Mouse (Mus musculus) lung, embryonic 15.5 days (tissue): ENCODE data around the gene Scamp2. TPM values are rescaled to one million over a fixed set of nuclear protein-coding genes. Genes with fewer than 3 reads are reported as not detected.

Experiments used
- ATAC-seq: fragments of 200-750 bp; cut with Nextera tagmentation; 2 replicates; pipeline ENCODE4 v1.8.0; 2017; ENCODE audit warnings: moderate number of reproducible peaks, borderline replicate concordance; ENCODE audit not compliant: low FRiP score, low TSS enrichment; ENCODE audit errors: extremely low read depth
- H3K27ac ChIP-seq: fragments of 300-500 bp; sonication (generic); 2 replicates; pipeline ENCODE4 v1.5.1; 2015; ENCODE audit warnings: moderate library complexity, mild to moderate bottlenecking, inconsistent platforms
- H3K27me3 ChIP-seq: fragments of 300-500 bp; sonication (generic); 2 replicates; pipeline ENCODE4 v1.6.1; 2015; ENCODE audit warnings: inconsistent platforms
- H3K36me3 ChIP-seq: fragments of 300-500 bp; sonication (generic); 2 replicates; pipeline ENCODE4 v1.6.1; 2015; ENCODE audit warnings: inconsistent platforms
- H3K4me1 ChIP-seq: fragments of 300-500 bp; sonication (generic); 2 replicates; pipeline ENCODE4 v1.6.1; 2015; ENCODE audit warnings: inconsistent platforms
- H3K4me2 ChIP-seq: fragments of 300-500 bp; sonication (generic); 2 replicates; pipeline ENCODE4 v1.6.1; 2015; ENCODE audit warnings: inconsistent platforms, mild to moderate bottlenecking, moderate library complexity
- H3K4me3 ChIP-seq: fragments of 300-500 bp; sonication (generic); 2 replicates; pipeline ENCODE4 v1.5.1; 2015; ENCODE audit warnings: mild to moderate bottlenecking, inconsistent platforms
- H3K9ac ChIP-seq: fragments of 300-500 bp; sonication (generic); 2 replicates; pipeline ENCODE4 v1.6.1; 2015; ENCODE audit warnings: inconsistent platforms
- H3K9me3 ChIP-seq: fragments of 300-500 bp; sonication (generic); 2 replicates; pipeline ENCODE4 v1.6.1; 2016; ENCODE audit warnings: inconsistent platforms
- WGBS: fragments of 180-500 bp; shearing (Covaris S2); methylation state at CpG from one replicate; pipeline ENCODE4 v1.1.7; 2015; 5-methylcytosine and 5-hydroxymethylcytosine counted together
- polyA plus RNA-seq: library from polyadenylated mRNA; unstranded; fragments of >200 nt; fragmentation: Nextera tagmentation; extraction: Ambion mirVana; gene quantifications from 2 replicates; pipeline ENCODE4 v1.2.1, GENCODE M21; 2015

Scamp2 gene
- polyA plus RNA-seq, 1 experiment from 2014 or later = 60.9 TPM

DNA sequence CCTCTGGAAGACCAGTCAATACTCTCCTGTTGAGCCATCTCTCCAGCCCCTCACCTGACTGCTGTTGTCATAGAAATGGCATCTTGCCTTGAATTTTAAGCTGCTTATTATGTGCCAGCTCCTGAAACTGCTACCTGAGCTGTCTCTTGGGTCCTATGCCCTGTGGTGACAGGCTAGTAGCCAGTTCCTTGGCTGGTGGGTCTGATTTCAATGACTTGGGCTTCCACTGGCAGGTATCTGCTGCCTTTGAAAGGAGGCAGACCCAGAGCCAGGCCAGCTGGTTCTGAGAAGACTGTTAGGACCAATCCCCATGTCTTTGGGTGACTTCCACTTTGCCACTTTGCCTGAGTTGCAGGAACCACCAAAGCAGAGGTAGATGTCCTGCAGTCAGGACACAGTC lies 13.7 kb downstream of the Scamp2 start:
- no peak for ATAC-seq
- Histone ChIP-seq H3K27me3 (no peaks in the 10 kb centered on the region), H3K4me2 (no peak overlapping the region), H3K4me1 (no peaks in the 10 kb centered on the region), H3K36me3 (peaks cover 8% of the 10 kb centered on the region), H3K9me3 (no peaks in the 10 kb centered on the region), H3K9ac (no peak overlapping the region), H3K4me3 (no peak overlapping the region), H3K27ac (no peak overlapping the region)

DNA sequence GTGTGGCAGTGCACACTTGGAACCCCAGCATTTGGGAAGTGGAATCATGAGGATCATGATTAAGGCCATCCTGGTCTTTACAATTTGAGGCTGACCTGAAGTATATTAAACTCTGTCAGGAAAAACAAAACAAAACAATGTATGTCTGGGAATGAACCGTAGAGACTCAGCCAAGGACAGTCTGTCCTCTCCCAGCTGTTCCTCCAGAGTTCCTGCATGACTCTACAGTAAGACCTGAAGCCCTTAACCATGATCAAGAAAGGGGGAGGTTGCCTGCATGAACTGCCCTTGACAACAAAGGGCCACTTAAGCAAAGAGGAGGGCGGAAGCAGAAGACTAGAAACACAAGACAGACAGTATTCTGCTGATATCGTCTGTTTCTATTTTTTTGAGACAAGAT lies 14.8 kb downstream of the Scamp2 start:
- no peak for ATAC-seq
- H3K4me2 ChIP-seq = no peak overlapping the region
- no peak overlapping the region for H3K9ac ChIP-seq
- no peaks in the 10 kb centered on the region for H3K9me3 ChIP-seq
- 59% methylated on average over 3 of the region's 3 CpGs for WGBS
- H3K4me3 ChIP-seq = no peak overlapping the region
- H3K27ac ChIP-seq = no peak overlapping the region
- H3K4me1 ChIP-seq = no peaks in the 10 kb centered on the region
- H3K27me3 ChIP-seq = no peaks in the 10 kb centered on the region
- H3K36me3 ChIP-seq = peaks cover 13% of the 10 kb centered on the region

DNA sequence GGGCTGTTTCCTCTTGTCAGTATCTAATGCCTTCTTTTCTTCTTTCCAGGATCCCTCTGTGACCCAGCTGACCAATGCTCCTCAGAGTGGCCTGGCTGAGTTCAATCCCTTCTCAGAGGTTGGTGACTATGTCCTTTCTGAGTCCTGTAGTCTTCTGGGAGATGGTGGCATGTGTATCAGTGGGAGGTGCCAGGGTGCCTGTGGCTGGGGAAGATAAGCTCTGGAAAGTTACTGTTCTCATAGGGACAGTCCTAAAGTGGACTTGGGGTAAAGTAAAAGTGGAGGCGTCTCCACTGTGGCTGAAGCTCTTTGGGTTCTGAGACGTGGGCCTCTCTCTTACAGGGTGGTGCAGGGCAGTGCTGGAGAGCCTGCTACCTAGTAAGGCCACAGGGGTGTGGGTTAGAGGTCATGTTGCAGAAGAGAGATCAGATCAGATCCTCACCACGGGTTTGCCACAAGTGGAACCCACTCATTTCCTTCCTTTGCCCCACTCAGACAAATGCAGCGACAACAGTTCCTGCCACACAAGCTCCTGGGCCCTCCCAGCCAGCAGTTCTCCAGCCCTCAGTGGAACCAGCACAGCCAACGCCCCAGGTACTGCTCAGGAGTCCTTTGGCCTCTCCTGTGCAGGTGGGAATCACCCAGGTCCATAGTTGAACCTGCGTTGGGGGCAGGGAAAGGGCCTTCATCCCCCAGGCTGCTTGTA lies 16.6 kb downstream of the Scamp2 start:
- H3K36me3 ChIP-seq = peaks cover 24% of the 10 kb centered on the region
- no peaks in the 10 kb centered on the region for H3K27me3 ChIP-seq
- H3K9ac ChIP-seq = no peak overlapping the region
- H3K9me3 ChIP-seq = no peaks in the 10 kb centered on the region
- no peak overlapping the region for H3K4me3 ChIP-seq
- 81% methylated on average over 6 of the region's 6 CpGs for WGBS
- ATAC-seq = no peak
- H3K4me2 ChIP-seq = no peak overlapping the region
- H3K27ac ChIP-seq = no peak overlapping the region
- H3K4me1 ChIP-seq = no peaks in the 10 kb centered on the region

DNA sequence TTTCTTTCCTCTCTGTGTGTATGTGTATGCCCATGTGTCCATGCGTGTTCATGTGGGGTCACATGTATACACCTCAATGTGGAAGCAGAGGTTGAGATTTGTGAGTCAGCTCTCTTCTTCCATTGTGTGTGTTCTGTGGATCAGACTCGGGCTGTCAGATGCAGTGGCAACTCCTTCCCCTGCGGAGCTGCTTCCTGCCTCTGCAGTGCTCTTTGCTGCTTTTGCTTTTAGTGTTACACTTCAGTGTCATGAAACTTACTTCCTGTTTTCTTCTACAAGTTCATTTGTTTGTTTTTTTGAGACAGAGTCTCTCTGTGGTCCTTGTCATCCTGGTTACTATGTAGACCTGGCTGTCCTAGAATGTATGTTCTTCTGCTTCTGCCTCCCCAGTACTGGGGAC lies 24.2 kb downstream of the Scamp2 start:
- ATAC-seq = no peak
- Histone ChIP-seq H3K4me3 (no peak overlapping the region), H3K36me3 (peaks cover 43% of the 10 kb centered on the region; the same call in 1 of the 2 replicates), H3K9me3 (no peaks in the 10 kb centered on the region), H3K9ac (no peak overlapping the region), H3K4me1 (peaks cover 10% of the 10 kb centered on the region), H3K4me2 (no peak overlapping the region), H3K27ac (no peak overlapping the region), H3K27me3 (no peaks in the 10 kb centered on the region)
- 81% methylated on average over 3 of the region's 3 CpGs for WGBS

DNA sequence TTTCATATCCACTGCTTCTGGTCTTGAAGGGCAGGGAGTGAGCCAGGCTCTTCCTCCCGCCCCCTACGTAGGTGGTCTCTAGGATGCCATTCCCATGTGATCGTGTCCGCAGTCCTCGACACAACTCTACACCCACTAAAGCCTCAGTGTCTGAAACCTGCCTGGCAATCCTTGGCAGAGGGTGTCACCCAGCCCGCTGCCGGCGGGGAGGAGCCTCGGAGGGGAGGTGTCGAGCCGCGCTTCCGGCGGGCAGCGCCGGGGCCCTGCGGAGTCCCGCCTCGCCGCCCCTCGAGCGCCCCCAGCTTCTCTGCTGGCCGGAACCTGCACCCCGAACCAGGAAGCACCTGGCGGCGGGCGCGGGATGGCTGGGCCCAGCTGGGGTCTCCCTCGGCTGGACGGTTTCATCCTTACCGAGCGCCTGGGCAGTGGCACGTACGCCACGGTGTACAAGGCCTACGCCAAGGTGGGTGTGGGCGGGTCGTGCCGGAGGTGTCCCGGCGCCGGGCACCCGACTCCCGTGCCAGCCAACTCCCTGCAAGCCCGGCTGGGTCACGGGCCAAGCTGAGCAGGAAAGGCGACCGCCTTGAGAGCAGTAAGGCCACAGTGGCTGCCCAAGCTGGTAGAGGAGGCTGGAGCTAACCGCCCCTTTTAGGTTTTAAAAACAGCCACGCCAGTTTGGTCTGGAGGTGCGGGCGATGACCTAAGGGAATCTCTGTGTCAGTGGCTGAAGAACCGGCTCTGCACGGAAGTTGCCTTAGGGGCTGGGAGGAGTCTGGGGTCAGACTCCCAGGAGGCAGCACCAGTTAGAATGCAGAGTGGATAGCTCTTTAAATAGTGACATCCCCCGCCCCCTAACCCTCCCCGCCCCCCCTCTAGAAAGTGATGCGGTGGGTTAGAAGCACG lies 28.7 kb downstream of the Scamp2 start, which contains the start of gene Ulk3:
Gene Ulk3, plus strand, starts transcription at position 229 of the 903 bp plus-strand sequence.
- H3K4me2 ChIP-seq = peak within 1 kb of the TSS; percentile 91
- 1% methylated on average over 58 of the region's 58 CpGs for WGBS
- H3K4me3 ChIP-seq = peak within 1 kb of the TSS; percentile 84
- H3K27ac ChIP-seq = peak within 1 kb of the TSS; percentile 89
- no peaks in the 10 kb centered on the region for H3K27me3 ChIP-seq
- peaks cover 14% of the 10 kb centered on the region for H3K4me1 ChIP-seq
- ATAC-seq = peak; percentile 89
- H3K9ac ChIP-seq = peak within 1 kb of the TSS; percentile 71
- H3K36me3 ChIP-seq = peaks cover 26% of the 10 kb centered on the region
- H3K9me3 ChIP-seq = no peaks in the 10 kb centered on the region

DNA sequence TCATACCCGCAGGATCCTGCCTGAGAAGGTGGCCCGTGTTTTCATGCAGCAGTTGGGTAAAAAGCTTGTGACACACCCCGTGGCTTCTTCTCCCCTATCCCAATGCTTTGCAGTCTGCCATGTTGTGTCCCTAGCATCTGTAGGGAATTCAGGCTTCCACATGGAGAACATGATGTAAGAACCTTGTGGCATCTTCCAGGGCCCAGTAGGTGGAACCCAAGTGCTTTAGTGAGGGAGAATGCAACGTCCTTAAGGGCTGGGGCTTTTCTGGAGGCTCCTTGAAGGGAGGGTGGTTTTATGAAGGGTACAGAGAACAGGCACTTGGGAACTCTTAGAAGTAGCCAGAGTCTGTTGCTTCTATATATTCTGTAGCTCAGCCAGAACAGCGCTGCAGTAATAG lies 30.0 kb downstream of the Scamp2 start:
- Histone ChIP-seq H3K27ac (no peak overlapping the region), H3K27me3 (no peaks in the 10 kb centered on the region), H3K36me3 (peaks cover 31% of the 10 kb centered on the region), H3K4me2 (peak overlapping the region; percentile 91; the same call in 1 of the 2 replicates), H3K4me1 (peaks cover 14% of the 10 kb centered on the region), H3K9ac (no peak overlapping the region), H3K4me3 (no peak overlapping the region), H3K9me3 (no peaks in the 10 kb centered on the region)
- ATAC-seq = no peak
- WGBS = 40% methylated on average over 5 of the region's 5 CpGs

DNA sequence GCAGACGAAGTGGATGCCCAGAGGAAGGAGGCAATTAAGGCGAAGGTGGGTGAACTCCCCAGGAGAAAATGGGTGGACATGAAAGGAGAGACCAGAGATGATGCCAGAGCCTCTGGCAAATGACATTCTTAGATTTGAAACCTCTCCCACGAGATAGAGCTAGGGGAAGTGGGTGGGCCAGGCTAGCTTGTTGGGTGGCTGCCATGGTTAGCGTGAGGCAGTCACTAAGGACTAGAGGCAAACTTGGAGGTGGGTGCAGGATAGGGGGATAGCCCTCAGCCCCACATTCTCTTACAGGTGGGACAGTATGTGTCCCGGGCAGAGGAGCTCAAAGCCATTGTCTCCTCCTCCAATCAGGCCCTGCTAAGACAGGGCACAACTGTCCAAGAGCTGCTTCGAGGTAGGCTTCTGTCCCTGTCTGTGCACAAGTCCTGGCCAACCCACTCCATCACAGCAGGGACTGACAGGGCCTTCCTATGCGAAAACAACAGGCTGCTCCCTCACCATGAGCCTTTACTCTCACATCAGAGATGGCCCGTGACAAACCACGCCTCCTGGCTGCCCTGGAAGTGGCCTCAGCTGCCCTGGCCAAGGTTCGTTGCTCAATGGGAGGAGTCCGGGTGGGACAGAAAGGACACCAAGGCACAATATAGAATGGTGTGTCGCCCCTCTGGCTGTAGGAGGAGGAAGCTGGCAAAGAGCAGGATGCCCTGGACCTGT lies 32.9 kb downstream of the Scamp2 start:
- Histone ChIP-seq H3K4me2 (no peak overlapping the region), H3K4me1 (peaks cover 10% of the 10 kb centered on the region), H3K27me3 (no peaks in the 10 kb centered on the region), H3K27ac (no peak overlapping the region), H3K9ac (no peak overlapping the region), H3K4me3 (no peak overlapping the region), H3K9me3 (no peaks in the 10 kb centered on the region), H3K36me3 (peaks cover 23% of the 10 kb centered on the region)
- no peak for ATAC-seq
- 48% methylated on average over 12 of the region's 12 CpGs for WGBS

DNA sequence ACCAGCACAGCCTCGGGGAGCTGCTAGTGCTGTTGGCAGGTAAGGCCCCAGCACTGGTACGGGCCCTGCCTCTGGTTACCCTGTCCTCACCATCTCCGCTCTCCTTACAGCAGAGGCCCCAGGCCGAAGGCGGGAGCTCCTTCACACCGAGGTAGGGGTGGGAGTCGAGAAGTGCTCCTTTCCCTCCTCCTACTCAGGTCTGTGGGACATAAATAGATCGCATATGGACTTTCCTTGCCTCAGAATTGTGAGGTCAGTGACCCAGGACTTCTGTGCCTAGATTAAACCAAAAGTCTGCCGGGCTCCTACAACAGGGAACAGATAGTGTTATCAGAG lies 33.4 kb downstream of the Scamp2 start:
- Histone ChIP-seq H3K27ac (no peak overlapping the region), H3K4me2 (no peak overlapping the region), H3K4me1 (peaks cover 4% of the 10 kb centered on the region; the same call in 1 of the 2 replicates), H3K27me3 (no peaks in the 10 kb centered on the region), H3K9ac (no peak overlapping the region), H3K9me3 (no peaks in the 10 kb centered on the region), H3K36me3 (peaks cover 23% of the 10 kb centered on the region), H3K4me3 (no peak overlapping the region)
- WGBS = 65% methylated on average over 9 of the region's 9 CpGs
- no peak for ATAC-seq

DNA sequence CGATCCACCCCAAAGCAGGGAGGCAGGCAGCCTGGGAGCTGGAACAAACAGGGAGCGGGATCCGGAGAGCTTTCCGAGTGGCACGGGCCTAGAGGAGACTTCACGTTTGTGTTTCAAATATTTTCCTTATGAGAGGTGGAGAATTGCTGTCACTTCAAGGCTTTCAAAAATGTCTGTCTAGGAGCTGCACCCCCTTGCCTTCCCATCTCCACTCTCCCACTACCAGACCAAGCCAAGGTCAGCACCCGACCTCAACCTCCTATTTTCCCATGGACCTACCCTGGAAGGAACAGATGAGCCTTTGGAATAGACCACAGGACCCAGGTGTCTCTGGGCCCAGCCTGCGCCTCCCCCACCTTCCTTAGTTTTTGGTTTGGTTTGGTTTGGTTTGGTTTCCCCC lies 36.5 kb downstream of the Scamp2 start:
- ATAC-seq = no peak
- no peak overlapping the region for H3K4me3 ChIP-seq
- H3K9ac ChIP-seq = no peak overlapping the region
- H3K9me3 ChIP-seq = no peaks in the 10 kb centered on the region
- peaks cover 7% of the 10 kb centered on the region for H3K4me1 ChIP-seq
- no peak overlapping the region for H3K4me2 ChIP-seq
- peaks cover 21% of the 10 kb centered on the region for H3K36me3 ChIP-seq
- WGBS = 76% methylated on average over 8 of the region's 8 CpGs
- no peaks in the 10 kb centered on the region for H3K27me3 ChIP-seq
- no peak overlapping the region for H3K27ac ChIP-seq

DNA sequence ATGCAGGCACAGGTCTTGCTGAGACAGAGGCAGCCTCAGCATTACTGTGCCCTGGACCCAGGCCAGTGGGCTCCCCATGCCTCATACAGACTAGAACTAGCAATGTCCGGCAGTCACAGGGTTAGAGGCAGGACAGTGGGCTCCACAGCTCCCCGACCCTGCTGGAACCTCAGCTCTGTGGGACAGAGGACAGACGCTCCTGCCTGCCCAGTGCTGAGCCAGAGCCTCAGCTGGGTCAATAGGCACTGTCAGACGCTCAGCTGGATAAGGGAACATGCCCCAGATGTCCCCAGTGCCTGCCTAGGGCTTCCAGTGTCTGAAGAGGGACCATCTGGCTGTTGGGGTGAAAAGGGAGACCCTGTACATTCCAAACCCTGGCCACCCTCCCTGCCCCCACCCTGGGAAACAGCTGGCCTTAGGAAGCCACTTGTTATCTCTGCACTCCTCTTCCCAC lies 37.2 kb downstream of the Scamp2 start:
- H3K4me1 ChIP-seq = peaks cover 7% of the 10 kb centered on the region
- ATAC-seq = no peak
- 18% methylated on average over 4 of the region's 4 CpGs for WGBS
- H3K27me3 ChIP-seq = no peaks in the 10 kb centered on the region
- no peak overlapping the region for H3K4me2 ChIP-seq
- no peak overlapping the region for H3K4me3 ChIP-seq
- H3K9ac ChIP-seq = no peak overlapping the region
- H3K9me3 ChIP-seq = no peaks in the 10 kb centered on the region
- peaks cover 15% of the 10 kb centered on the region for H3K36me3 ChIP-seq
- no peak overlapping the region for H3K27ac ChIP-seq

DNA sequence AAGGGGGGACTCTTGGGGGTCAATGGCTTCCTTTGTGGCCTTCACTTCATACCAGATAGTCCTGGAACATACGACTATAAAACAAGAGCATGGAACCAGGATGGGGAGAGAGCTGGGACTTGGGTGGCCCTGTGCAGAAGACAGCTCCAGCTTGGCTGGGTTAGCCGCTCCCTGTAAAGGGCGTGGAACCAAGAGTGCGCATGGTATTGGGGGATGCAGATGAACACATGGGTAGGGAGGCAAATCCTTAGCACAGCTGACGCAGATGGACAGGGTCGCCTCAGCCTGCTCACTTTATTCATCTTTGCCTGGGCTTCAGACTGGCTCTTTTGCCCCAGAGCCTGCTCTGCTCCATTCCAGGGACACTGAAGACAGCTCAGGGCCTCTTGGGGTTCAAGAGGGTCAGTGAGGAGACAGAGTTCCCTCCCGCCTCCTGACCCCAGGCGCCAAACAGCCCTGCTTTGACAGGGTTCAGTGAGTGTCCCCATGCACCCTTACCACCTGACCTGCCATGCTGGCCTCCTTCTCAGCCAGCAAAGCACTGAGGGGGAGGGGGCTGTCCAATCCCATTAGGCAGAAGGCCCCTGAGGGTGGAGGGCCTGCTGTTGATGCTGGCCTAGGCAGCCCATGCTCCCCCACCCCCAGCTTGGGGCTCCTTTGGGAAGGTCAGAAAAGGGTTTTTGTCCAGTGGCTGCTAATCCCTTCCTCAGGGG lies 38.3 kb downstream of the Scamp2 start:
- Histone ChIP-seq H3K27me3 (no peaks in the 10 kb centered on the region), H3K36me3 (peaks cover 9% of the 10 kb centered on the region; the same call in 1 of the 2 replicates), H3K9me3 (no peaks in the 10 kb centered on the region), H3K4me1 (peaks cover 7% of the 10 kb centered on the region), H3K9ac (no peak overlapping the region), H3K4me3 (no peak overlapping the region), H3K27ac (no peak overlapping the region), H3K4me2 (no peak overlapping the region)
- 56% methylated on average over 8 of the region's 8 CpGs for WGBS
- ATAC-seq = no peak
